Mouse (Mus musculus): Measurements from ENCODE around the gene Cd9.
A peak's percentile ranks its signal among the peaks of the same experiment; 100 is the strongest.

GRCm38 (mm10) chr6:125494092-125494871 is at the start of gene Cd9:
- peak; percentile 42; the same call in 1 of the 2 replicates for TF ChIP-seq POLR2A (IDR thresholded peaks at IDR 0.05; ENCODE audit: control insufficient read depth, low read depth, low read length)
- no peak for TF ChIP-seq CTCF (IDR thresholded peaks at IDR 0.05; ENCODE audit: control insufficient read depth, insufficient read depth, insufficient replicate concordance, low read depth, low read length)

All from testis, adult 2 months (tissue).